Mouse (Mus musculus) activated CD4-positive, CD25-positive, alpha-beta regulatory T cell, adult 4 months (primary cell): ENCODE data around the gene Slc16a11. TPM values are rescaled to one million over a fixed set of nuclear protein-coding genes. Genes with fewer than 3 reads are reported as not detected.

Experiments
- ATAC-seq: one replicate; pipeline ENCODE4 v1.8.0; 2017
- polyA plus RNA-seq, 2 experiments: library from polyadenylated mRNA; unstranded; fragments of 100-300 nt; shearing (Covaris generic); gene quantifications; one replicate each; pipeline ENCODE4 v1.2.1; 2017

Slc16a11 gene
- polyA plus RNA-seq, 2 experiments from 2014 or later = not detected

DNA sequence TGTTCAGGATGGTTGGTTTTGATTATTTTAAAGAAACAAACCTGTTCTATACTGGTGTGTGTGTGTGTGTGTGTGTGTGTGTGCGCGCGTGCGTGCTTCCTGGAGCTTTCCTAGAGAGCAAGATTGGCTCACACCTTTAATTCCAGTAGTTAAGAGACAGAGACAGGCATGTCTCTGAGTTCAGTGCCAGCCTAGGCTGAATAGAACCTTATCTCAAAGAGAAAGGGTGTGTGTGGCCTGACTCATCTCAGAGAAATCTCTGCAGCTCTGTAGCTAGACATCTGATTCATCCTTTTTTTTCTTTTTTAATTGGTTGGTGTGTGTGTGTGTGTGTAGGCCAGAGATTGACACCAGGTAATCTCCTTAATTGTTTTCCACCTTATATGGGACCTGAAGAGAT lies 46.5 kb downstream of the Slc16a11 start:
- ATAC-seq = no peak

DNA sequence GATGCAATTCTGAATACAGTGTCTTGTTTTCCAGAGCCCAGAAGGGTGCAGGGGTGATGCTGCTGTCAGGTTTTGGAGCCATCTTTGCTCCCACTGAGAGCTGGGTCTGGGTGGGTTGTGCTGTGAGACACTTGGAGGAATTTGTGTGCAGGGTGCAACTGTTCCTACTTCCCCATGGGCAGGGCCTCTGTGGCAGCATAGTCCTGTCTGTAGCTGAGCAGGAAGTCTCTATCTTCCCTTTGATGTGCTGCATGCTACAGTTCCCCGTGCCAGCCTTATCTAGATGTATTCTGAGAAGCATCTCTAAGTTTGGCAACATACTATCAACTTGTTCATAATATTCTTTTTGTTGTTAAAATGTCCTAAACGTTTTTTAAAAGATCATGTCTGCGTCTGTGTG lies 52.7 kb downstream of the Slc16a11 start:
- ATAC-seq = peak; percentile 71

DNA sequence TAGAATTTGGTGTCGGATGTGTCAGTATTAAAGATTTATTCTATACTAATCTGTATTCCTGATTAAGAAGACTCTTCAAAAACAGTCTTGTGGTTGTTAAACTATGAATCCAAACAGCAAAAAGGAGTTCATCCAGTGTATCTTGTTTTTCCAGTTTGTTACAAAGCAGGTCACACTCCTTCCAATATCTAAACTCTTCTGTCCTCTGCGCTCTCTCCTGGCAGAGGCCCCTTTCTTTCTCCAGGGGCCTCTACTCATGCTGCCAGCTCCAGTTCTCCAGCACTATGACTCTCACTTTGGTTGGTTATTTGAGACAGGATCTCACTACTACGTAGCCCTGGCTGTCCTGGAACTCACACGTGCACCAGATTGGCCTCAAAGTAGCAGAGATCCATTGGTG lies 53.3 kb downstream of the Slc16a11 start:
- ATAC-seq = no peak

Other genes starting within 250 kb of the Slc16a11 start
- gene Cldn7, start 248.0 kb upstream of the Slc16a11 start, polyA plus RNA-seq = not detected
- gene Ctdnep1, start 231.6 kb upstream of the Slc16a11 start, polyA plus RNA-seq = 10 to 100 TPM; 21.4 to 24.8 TPM
- gene Elp5, start 230.2 kb upstream of the Slc16a11 start, polyA plus RNA-seq = 10 to 100 TPM; 62.1 to 69.7 TPM
- gene Gabarap, start 221.6 kb upstream of the Slc16a11 start, polyA plus RNA-seq = 100 to 1,000 TPM; 343 to 373 TPM
- gene Phf23, start 217.0 kb upstream of the Slc16a11 start, polyA plus RNA-seq = 10 to 100 TPM; 32.1 to 44.9 TPM
- 1 to 10 TPM; 2.7 to 3.9 TPM for gene Dvl2, start 212.2 kb upstream of the Slc16a11 start, polyA plus RNA-seq
- 100 to 1,000 TPM; 107 to 139 TPM for gene Acadvl, start 197.3 kb upstream of the Slc16a11 start, polyA plus RNA-seq
- gene Dlg4, start 195.8 kb upstream of the Slc16a11 start, polyA plus RNA-seq = 10 to 100 TPM in 1 of 2 experiments, 1 to 10 TPM in 1; 9.7 to 11.6 TPM
- not detected for gene Asgr1, start 158.7 kb upstream of the Slc16a11 start, polyA plus RNA-seq
- not detected for gene Asgr2, start 120.1 kb upstream of the Slc16a11 start, polyA plus RNA-seq
- under 1 TPM in 1 of 2 experiments, not detected in 1; 0.21 TPM for gene Mgl2, start 82.4 kb upstream of the Slc16a11 start, polyA plus RNA-seq
- gene Clec10a, start 56.6 kb upstream of the Slc16a11 start, polyA plus RNA-seq = not detected
- 1 to 10 TPM; 2.6 to 4.1 TPM for gene Slc16a13, start 8.3 kb downstream of the Slc16a11 start, polyA plus RNA-seq
- under 1 TPM; 0.23 to 0.36 TPM for gene Bcl6b, start 17.0 kb downstream of the Slc16a11 start, polyA plus RNA-seq
- 100 to 1,000 TPM; 124 to 159 TPM for gene 0610010K14Rik, start 25.2 kb downstream of the Slc16a11 start, polyA plus RNA-seq
- gene Gm21988, start 27.1 kb downstream of the Slc16a11 start, polyA plus RNA-seq = 1 to 10 TPM; 5.2 to 7.6 TPM
- 100 to 1,000 TPM; 228 to 245 TPM for gene Rnasek, start 27.1 kb downstream of the Slc16a11 start, polyA plus RNA-seq
- not detected for gene Alox12, start 42.6 kb downstream of the Slc16a11 start, polyA plus RNA-seq
- gene Alox12e, start 109.9 kb downstream of the Slc16a11 start, polyA plus RNA-seq = not detected
- gene Alox15, start 139.3 kb downstream of the Slc16a11 start, polyA plus RNA-seq = under 1 TPM in 1 of 2 experiments, not detected in 1; 0.51 TPM
- 1 to 10 TPM; 6.5 to 8.1 TPM for gene Pelp1, start 197.3 kb downstream of the Slc16a11 start, polyA plus RNA-seq
- 100 to 1,000 TPM in 1 of 2 experiments, 10 to 100 TPM in 1; 99.3 to 129 TPM for gene Arrb2, start 219.9 kb downstream of the Slc16a11 start, polyA plus RNA-seq
- gene Med11, start 239.2 kb downstream of the Slc16a11 start, polyA plus RNA-seq = 10 to 100 TPM; 86.3 to 91.9 TPM
- gene Zmynd15, start 246.7 kb downstream of the Slc16a11 start, polyA plus RNA-seq = not detected
- gene Cxcl16, start 247.2 kb downstream of the Slc16a11 start, polyA plus RNA-seq = under 1 TPM in 1 of 2 experiments, not detected in 1; 0.36 TPM